Mouse (Mus musculus): ENCODE results near the gene Sowahc.

DNA sequence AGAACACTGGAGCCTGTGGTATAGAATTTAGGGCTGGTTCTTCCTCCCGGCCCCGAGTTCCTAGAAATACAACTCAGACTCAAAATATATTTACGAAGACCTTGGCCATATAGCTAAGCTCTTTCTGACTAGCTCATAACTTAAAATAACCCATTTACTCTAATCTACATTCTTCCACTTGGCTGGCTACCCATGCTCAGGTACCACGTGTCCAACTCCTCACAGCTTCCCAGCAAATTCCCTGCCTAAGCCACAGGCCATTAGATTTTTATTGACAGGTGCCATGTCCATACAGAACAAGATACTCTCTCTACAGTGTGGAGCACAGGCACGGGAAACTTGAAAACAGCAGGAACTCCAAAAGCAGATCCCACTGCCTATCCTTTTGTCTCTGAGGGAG is 54.0 kb downstream of the Sowahc start:
- TF ChIP-seq CTCF (conservative IDR thresholded peaks at IDR 0.05; ENCODE audit: low read length) (no peak), NANOG (IDR thresholded peaks at IDR 0.05; ENCODE audit: borderline replicate concordance, low read length) (no peak)

All from E14TG2a.4 (cell line).